Mouse (Mus musculus): ENCODE results near the gene Dkk2. TPM values are rescaled to one million over a fixed set of nuclear protein-coding genes. Genes with fewer than 3 reads are reported as not detected.

Dkk2 gene
- polyA plus RNA-seq, 1 experiment, result 0.31 TPM

DNA sequence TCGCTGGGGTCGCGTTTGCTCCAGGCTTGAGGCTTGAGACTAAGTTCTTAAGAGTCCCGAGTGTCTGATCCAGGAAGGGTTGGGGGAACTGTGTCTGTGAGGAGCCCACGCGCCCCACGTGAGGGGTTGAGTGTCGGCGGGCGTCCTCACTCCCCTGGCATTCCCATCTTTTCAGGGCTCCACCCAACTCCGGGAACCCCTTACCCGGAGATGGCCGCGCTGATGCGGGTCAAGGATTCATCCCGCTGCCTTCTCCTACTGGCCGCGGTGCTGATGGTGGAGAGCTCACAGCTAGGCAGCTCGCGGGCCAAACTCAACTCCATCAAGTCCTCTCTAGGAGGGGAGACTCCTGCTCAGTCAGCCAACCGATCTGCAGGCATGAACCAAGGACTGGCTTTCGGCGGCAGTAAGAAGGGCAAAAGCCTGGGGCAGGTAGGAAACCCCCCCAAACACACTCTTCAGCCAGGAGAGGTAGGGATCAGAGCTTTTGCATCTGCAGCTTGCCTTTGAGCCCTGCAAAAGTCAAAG is 795 bp downstream of the Dkk2 start:
- H3K27me3 ChIP-seq (ENCODE audit: control insufficient read depth, insufficient read depth, low read length, poor library complexity, severe bottlenecking), result peaks cover 5% of the 10 kb centered on the region; the same call in 1 of the 2 replicates
- H3K9ac ChIP-seq (ENCODE audit: low read depth, poor library complexity, severe bottlenecking), result no peak overlapping the region
- TF ChIP-seq EP300 (IDR thresholded peaks at IDR 0.05; ENCODE audit: insufficient read depth, low read depth, low read length) (no peak), CTCF (IDR thresholded peaks at IDR 0.05; ENCODE audit: low read depth, low read length) (no peak), POLR2A (IDR thresholded peaks at IDR 0.05; ENCODE audit: insufficient read depth, low read length) (no peak)
- no peaks in the 10 kb centered on the region for H3K36me3 ChIP-seq (ENCODE audit: control insufficient read depth, insufficient read depth, low read length, poor library complexity, severe bottlenecking)
- H3K4me1 ChIP-seq (ENCODE audit: control insufficient read depth, insufficient read depth, low read length), result no peaks in the 10 kb centered on the region
- no peaks in the 10 kb centered on the region for H3K9me3 ChIP-seq (replicated peaks; ENCODE audit: control insufficient read depth, insufficient read depth, low read length, poor library complexity, severe bottlenecking)
- H3K27ac ChIP-seq (ENCODE audit: insufficient read depth, low read length), result no peak overlapping the region
- peak overlapping the region; percentile 48 for H3K4me3 ChIP-seq (ENCODE audit: low read depth, low read length)

DNA sequence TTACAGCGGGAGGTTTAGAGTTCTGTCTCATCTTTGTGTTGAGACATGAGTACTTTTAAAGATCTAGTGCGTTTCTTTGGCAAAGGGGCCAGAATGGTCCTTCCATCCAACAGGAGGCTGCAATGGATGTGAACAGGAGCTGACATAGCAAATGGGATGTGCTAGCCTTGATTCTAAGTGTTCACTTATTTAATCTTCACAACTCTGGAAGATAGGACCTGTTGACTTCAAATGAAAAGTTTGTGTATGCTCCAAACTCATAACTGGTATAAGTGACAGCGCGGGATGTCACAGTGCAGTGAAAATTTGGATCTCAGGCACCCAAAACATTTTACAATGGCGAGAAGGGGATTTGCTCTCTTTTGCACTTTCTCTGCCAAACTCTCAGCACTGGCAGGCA is 1.4 kb downstream of the Dkk2 start:
- no peaks in the 10 kb centered on the region for H3K36me3 ChIP-seq (ENCODE audit: control insufficient read depth, insufficient read depth, low read length, poor library complexity, severe bottlenecking)
- peaks cover 5% of the 10 kb centered on the region; the same call in 1 of the 2 replicates for H3K27me3 ChIP-seq (ENCODE audit: control insufficient read depth, insufficient read depth, low read length, poor library complexity, severe bottlenecking)
- H3K4me3 ChIP-seq (ENCODE audit: low read depth, low read length), result no peak overlapping the region
- no peak overlapping the region for H3K27ac ChIP-seq (ENCODE audit: insufficient read depth, low read length)
- H3K4me1 ChIP-seq (ENCODE audit: control insufficient read depth, insufficient read depth, low read length), result no peaks in the 10 kb centered on the region
- TF ChIP-seq POLR2A (IDR thresholded peaks at IDR 0.05; ENCODE audit: insufficient read depth, low read length), result no peak
- no peak for TF ChIP-seq EP300 (IDR thresholded peaks at IDR 0.05; ENCODE audit: insufficient read depth, low read depth, low read length)
- no peak for TF ChIP-seq CTCF (IDR thresholded peaks at IDR 0.05; ENCODE audit: low read depth, low read length)
- no peak overlapping the region for H3K9ac ChIP-seq (ENCODE audit: low read depth, poor library complexity, severe bottlenecking)
- no peaks in the 10 kb centered on the region for H3K9me3 ChIP-seq (replicated peaks; ENCODE audit: control insufficient read depth, insufficient read depth, low read length, poor library complexity, severe bottlenecking)

DNA sequence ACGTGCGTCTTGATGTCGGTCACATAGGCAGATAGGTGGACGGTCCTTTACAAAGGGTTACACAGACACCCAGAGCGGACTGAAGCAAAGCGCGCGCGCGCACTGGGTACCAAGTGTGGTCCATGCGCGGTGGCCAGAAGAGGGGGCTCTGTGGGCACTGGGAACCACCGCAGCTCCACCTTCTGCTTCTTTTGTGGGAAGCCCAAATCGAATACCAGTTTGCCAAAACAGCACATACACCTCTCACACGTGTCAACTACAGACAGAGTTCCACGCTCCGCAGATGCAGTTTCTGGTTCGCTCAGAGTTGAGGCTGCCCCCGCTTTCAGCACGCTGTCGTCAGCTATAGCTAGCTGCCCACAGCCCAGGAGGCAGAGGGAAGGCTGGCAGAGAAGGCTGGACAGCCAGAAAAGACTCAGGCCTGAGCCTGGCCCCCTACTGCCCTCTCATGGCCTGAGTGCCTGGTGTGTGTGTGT is 2.0 kb downstream of the Dkk2 start:
- no peaks in the 10 kb centered on the region for H3K9me3 ChIP-seq (replicated peaks; ENCODE audit: control insufficient read depth, insufficient read depth, low read length, poor library complexity, severe bottlenecking)
- H3K4me3 ChIP-seq (ENCODE audit: low read depth, low read length), result peak overlapping the region; percentile 17; the same call in 1 of the 2 replicates
- no peak overlapping the region for H3K9ac ChIP-seq (ENCODE audit: low read depth, poor library complexity, severe bottlenecking)
- H3K4me1 ChIP-seq (ENCODE audit: control insufficient read depth, insufficient read depth, low read length), result no peaks in the 10 kb centered on the region
- H3K27me3 ChIP-seq (ENCODE audit: control insufficient read depth, insufficient read depth, low read length, poor library complexity, severe bottlenecking), result peaks cover 5% of the 10 kb centered on the region; the same call in 1 of the 2 replicates
- no peak overlapping the region for H3K27ac ChIP-seq (ENCODE audit: insufficient read depth, low read length)
- no peak for TF ChIP-seq CTCF (IDR thresholded peaks at IDR 0.05; ENCODE audit: low read depth, low read length)
- TF ChIP-seq POLR2A (IDR thresholded peaks at IDR 0.05; ENCODE audit: insufficient read depth, low read length), result no peak
- TF ChIP-seq EP300 (IDR thresholded peaks at IDR 0.05; ENCODE audit: insufficient read depth, low read depth, low read length), result no peak
- H3K36me3 ChIP-seq (ENCODE audit: control insufficient read depth, insufficient read depth, low read length, poor library complexity, severe bottlenecking), result no peaks in the 10 kb centered on the region

DNA sequence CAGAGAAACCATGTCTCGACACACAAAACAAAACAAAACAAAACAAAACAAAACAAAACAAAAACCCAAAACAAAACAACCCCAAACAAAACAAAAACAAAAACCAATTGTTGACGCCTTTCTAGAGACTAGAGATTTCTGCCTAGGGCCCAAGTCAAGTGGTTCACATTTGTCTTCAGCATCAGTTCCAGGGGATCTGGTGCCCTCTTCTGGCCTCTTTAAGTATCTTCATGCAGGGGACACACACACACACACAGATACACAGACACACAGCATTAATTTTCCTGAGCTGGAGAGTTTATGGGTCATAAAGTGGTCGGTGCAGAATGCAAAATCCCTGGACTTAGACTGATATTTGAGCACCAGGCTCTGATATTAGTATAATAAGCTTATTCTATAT is 7.9 kb downstream of the Dkk2 start:
- no peak for TF ChIP-seq CTCF (IDR thresholded peaks at IDR 0.05; ENCODE audit: low read depth, low read length)
- no peak for TF ChIP-seq EP300 (IDR thresholded peaks at IDR 0.05; ENCODE audit: insufficient read depth, low read depth, low read length)
- no peak for TF ChIP-seq POLR2A (IDR thresholded peaks at IDR 0.05; ENCODE audit: insufficient read depth, low read length)
- no peaks in the 10 kb centered on the region for H3K27me3 ChIP-seq (ENCODE audit: control insufficient read depth, insufficient read depth, low read length, poor library complexity, severe bottlenecking)
- no peak overlapping the region for H3K9ac ChIP-seq (ENCODE audit: low read depth, poor library complexity, severe bottlenecking)
- H3K4me3 ChIP-seq (ENCODE audit: low read depth, low read length), result no peak overlapping the region
- no peak overlapping the region for H3K27ac ChIP-seq (ENCODE audit: insufficient read depth, low read length)
- H3K9me3 ChIP-seq (replicated peaks; ENCODE audit: control insufficient read depth, insufficient read depth, low read length, poor library complexity, severe bottlenecking), result no peaks in the 10 kb centered on the region
- H3K4me1 ChIP-seq (ENCODE audit: control insufficient read depth, insufficient read depth, low read length), result no peaks in the 10 kb centered on the region
- no peaks in the 10 kb centered on the region for H3K36me3 ChIP-seq (ENCODE audit: control insufficient read depth, insufficient read depth, low read length, poor library complexity, severe bottlenecking)

DNA sequence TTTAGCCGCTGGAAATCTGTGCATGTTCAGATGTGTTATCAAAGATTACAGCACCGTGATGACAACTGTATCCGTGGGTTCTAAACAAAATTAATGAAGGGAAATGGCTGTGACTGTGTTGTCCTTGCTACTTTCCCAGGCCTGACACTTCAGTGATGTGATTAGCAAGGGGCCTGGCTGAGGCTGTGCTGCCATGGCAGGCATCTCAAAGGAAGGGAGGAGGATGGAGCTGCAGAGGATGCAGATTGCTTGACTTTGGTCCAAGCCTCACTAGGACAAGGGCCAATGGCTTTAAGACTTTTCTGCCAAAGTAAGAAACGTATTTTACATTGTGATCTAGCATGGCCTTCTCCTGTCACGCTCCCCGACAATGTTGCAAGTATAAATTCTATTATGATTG is 11.2 kb downstream of the Dkk2 start:
- Histone ChIP-seq H3K4me3 (ENCODE audit: low read depth, low read length) (no peak overlapping the region), H3K27me3 (ENCODE audit: control insufficient read depth, insufficient read depth, low read length, poor library complexity, severe bottlenecking) (no peaks in the 10 kb centered on the region; the same call in 1 of the 2 replicates), H3K9me3 (replicated peaks; ENCODE audit: control insufficient read depth, insufficient read depth, low read length, poor library complexity, severe bottlenecking) (no peaks in the 10 kb centered on the region), H3K4me1 (ENCODE audit: control insufficient read depth, insufficient read depth, low read length) (no peaks in the 10 kb centered on the region), H3K36me3 (ENCODE audit: control insufficient read depth, insufficient read depth, low read length, poor library complexity, severe bottlenecking) (no peaks in the 10 kb centered on the region), H3K9ac (ENCODE audit: low read depth, poor library complexity, severe bottlenecking) (no peak overlapping the region), H3K27ac (ENCODE audit: insufficient read depth, low read length) (no peak overlapping the region)
- TF ChIP-seq EP300 (IDR thresholded peaks at IDR 0.05; ENCODE audit: insufficient read depth, low read depth, low read length), result no peak
- no peak for TF ChIP-seq POLR2A (IDR thresholded peaks at IDR 0.05; ENCODE audit: insufficient read depth, low read length)
- TF ChIP-seq CTCF (IDR thresholded peaks at IDR 0.05; ENCODE audit: low read depth, low read length), result no peak

DNA sequence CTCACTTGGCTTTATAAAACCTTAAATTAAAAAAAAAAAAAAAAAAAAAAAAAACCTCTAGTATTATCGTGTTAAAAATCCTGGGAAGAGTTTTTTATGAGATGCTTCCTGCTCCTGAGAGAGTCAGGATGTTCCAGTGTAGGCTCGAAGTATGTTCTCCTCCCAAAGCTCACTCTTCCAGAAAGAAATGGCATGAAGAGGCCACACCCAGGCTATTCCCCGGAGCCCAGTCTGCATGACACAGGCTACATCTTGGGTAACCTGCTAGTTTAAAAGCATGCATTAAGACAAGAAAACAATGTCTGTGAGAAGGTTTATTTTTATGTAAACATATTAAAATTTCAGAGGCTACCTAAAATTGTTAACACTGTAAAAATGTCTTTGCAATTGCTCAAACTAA is 15.7 kb downstream of the Dkk2 start:
- no peaks in the 10 kb centered on the region for H3K4me1 ChIP-seq (ENCODE audit: control insufficient read depth, insufficient read depth, low read length)
- no peaks in the 10 kb centered on the region for H3K36me3 ChIP-seq (ENCODE audit: control insufficient read depth, insufficient read depth, low read length, poor library complexity, severe bottlenecking)
- H3K9ac ChIP-seq (ENCODE audit: low read depth, poor library complexity, severe bottlenecking), result no peak overlapping the region
- H3K4me3 ChIP-seq (ENCODE audit: low read depth, low read length), result no peak overlapping the region
- H3K9me3 ChIP-seq (replicated peaks; ENCODE audit: control insufficient read depth, insufficient read depth, low read length, poor library complexity, severe bottlenecking), result no peaks in the 10 kb centered on the region
- no peak overlapping the region for H3K27ac ChIP-seq (ENCODE audit: insufficient read depth, low read length)
- no peaks in the 10 kb centered on the region; the same call in 1 of the 2 replicates for H3K27me3 ChIP-seq (ENCODE audit: control insufficient read depth, insufficient read depth, low read length, poor library complexity, severe bottlenecking)
- TF ChIP-seq POLR2A (IDR thresholded peaks at IDR 0.05; ENCODE audit: insufficient read depth, low read length) (no peak), CTCF (IDR thresholded peaks at IDR 0.05; ENCODE audit: low read depth, low read length) (no peak), EP300 (IDR thresholded peaks at IDR 0.05; ENCODE audit: insufficient read depth, low read depth, low read length) (no peak)
